Mouse (Mus musculus): ENCODE measurements around the gene Atg2a. TPM values are rescaled to one million over a fixed set of nuclear protein-coding genes. Genes with fewer than 3 reads are reported as not detected.

Gene Atg2a
- polyA plus RNA-seq (2012; rRNA removed), result 11.8 and 15.7 TPM in 2 replicates

DNA sequence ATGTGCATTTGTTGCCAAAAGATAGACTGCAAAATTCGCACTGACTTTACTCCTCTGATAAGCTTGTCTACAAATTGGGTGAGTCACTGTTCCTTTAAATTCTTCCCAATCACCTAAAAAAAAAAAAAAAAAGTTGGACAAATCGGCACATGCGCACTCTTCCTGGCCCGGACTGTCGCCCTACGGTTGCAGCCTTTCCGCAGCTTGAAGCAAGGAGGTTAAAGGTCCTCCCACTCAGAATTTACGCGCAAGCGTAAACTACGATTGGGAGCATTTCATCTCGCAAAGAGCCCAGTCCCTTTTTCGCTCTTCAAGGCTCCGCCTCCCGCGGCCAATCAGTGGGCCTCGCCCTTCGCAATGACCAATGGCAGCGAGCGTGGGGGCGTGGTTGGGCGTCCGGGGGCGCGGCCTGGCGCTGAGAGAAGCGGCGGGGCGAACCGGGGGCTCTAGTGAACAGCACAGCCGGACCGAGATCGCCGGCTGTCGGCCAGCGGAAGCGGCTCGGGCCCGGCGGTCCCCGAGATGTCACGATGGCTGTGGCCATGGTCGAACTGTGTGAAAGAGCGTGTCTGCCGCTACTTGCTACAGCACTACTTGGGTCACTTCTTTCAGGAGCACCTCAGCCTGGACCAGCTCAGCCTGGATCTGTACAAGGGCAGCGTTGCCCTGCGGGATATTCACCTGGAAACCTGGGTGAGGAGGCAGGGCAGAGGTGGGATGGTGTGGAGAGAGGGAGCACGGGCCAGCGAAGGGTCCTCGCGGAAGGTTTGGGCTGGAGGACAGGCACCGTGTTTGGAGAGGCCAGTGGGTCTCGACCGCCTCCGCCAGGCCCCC is at the start of gene Atg2a:
TSS of gene Atg2a (plus strand) at position 395 of the 834 bp plus-strand sequence.

DNA sequence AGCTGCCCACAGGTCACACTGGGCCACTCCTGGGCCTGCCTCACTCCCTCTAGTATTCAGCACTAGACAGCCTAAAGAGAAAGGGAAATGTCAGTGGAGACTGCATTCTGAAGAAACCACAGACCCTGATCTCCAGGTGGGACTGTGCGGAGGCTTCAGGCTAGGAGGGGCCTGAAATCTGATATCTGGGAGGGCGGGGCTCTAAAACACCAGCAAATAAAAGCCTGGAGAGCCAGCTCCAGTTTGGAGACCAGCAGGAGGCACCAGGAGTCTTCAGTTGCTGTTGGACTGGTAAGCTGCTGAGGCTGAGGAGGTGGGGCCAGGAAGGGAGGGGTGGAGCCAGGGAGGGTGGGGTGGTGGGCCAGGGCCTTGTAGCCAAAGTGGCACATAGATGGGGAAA is 15.3 kb upstream of the Atg2a start, which contains the start of gene Gpha2:
TSS of gene Gpha2 (plus strand) at position 246 of the 400 bp plus-strand sequence.

GRCm38 (mm10) chr19:6235084-6236052 is 6.1 kb upstream of the Atg2a start, which contains the start of gene Ppp2r5b:
Gene Ppp2r5b, minus strand, starts transcription at chr19:6235872.

GRCm38 (mm10) chr19:6276426-6277421 is 35.3 kb downstream of the Atg2a start, which contains the start of gene Ehd1:
Gene Ehd1, plus strand, starts transcription at chr19:6276725.

GRCm38 (mm10) chr19:6306137-6306551 is 64.7 kb downstream of the Atg2a start, which contains the start of gene Cdc42bpg:
Gene Cdc42bpg, plus strand, starts transcription at chr19:6306456.

Other genes with a start within 250 kb of the Atg2a start
- gene Capn1, start 225.8 kb upstream of the Atg2a start, polyA plus RNA-seq (2012; rRNA removed), result 5.6 and 7.9 TPM in 2 replicates
- gene Syvn1, start 195.1 kb upstream of the Atg2a start, polyA plus RNA-seq (2012; rRNA removed), result 29.2 and 32.8 TPM in 2 replicates
- 53.7 and 58.8 TPM in 2 replicates for gene Mrpl49, start 183.9 kb upstream of the Atg2a start, polyA plus RNA-seq (2012; rRNA removed)
- 1,645 and 2,151 TPM in 2 replicates for gene Fau, start 183.8 kb upstream of the Atg2a start, polyA plus RNA-seq (2012; rRNA removed)
- 27.7 and 31.3 TPM in 2 replicates for gene Znhit2, start 180.5 kb upstream of the Atg2a start, polyA plus RNA-seq (2012; rRNA removed)
- 42.8 and 53.5 TPM in 2 replicates for gene Tm7sf2, start 173.3 kb upstream of the Atg2a start, polyA plus RNA-seq (2012; rRNA removed)
- gene Vps51, start 164.4 kb upstream of the Atg2a start, polyA plus RNA-seq (2012; rRNA removed), result 74.8 and 88.1 TPM in 2 replicates
- gene Tmem262, start 161.6 kb upstream of the Atg2a start, polyA plus RNA-seq (2012; rRNA removed), result 0.16 and 0.39 TPM in 2 replicates
- gene Gm28374, start 159.4 kb upstream of the Atg2a start, polyA plus RNA-seq (2012; rRNA removed), result 0.67 and 1.7 TPM in 2 replicates
- 47.5 and 73.8 TPM in 2 replicates for gene Zfpl1, start 156.7 kb upstream of the Atg2a start, polyA plus RNA-seq (2012; rRNA removed)
- gene Cdca5, start 156.7 kb upstream of the Atg2a start, polyA plus RNA-seq (2012; rRNA removed), result 35.9 and 39.7 TPM in 2 replicates
- 1.3 and 1.6 TPM in 2 replicates for gene AC131692.1, start 147.2 kb upstream of the Atg2a start, polyA plus RNA-seq (2012; rRNA removed)
- gene Naaladl1, start 135.9 kb upstream of the Atg2a start, polyA plus RNA-seq (2012; rRNA removed), result 2.8 and 3.9 TPM in 2 replicates
- gene Sac3d1, start 123.0 kb upstream of the Atg2a start, polyA plus RNA-seq (2012; rRNA removed), result 41.9 and 69.7 TPM in 2 replicates
- gene Snx15, start 113.4 kb upstream of the Atg2a start, polyA plus RNA-seq (2012; rRNA removed), result 27.4 and 36.9 TPM in 2 replicates
- not detected in 2 replicates for gene Batf2, start 100.7 kb upstream of the Atg2a start, polyA plus RNA-seq (2012; rRNA removed)
- gene Arl2, start 100.1 kb upstream of the Atg2a start, polyA plus RNA-seq (2012; rRNA removed), result 55.9 and 75.4 TPM in 2 replicates
- not detected in 2 replicates for gene Majin, start 57.3 kb upstream of the Atg2a start, polyA plus RNA-seq (2012; rRNA removed)
- 0.16 and 1.1 TPM in 2 replicates for gene Gpha2, start 15.3 kb upstream of the Atg2a start, polyA plus RNA-seq (2012; rRNA removed)
- gene Ppp2r5b, start 5.8 kb upstream of the Atg2a start, polyA plus RNA-seq (2012; rRNA removed), result 35.9 and 56.4 TPM in 2 replicates
- 143 and 275 TPM in 2 replicates for gene Ehd1, start 35.1 kb downstream of the Atg2a start, polyA plus RNA-seq (2012; rRNA removed)
- 6.8 and 8.0 TPM in 2 replicates for gene Cdc42bpg, start 64.8 kb downstream of the Atg2a start, polyA plus RNA-seq (2012; rRNA removed)
- gene Men1, start 93.3 kb downstream of the Atg2a start, polyA plus RNA-seq (2012; rRNA removed), result 84.2 and 116 TPM in 2 replicates
- 52.5 and 65.3 TPM in 2 replicates for gene Map4k2, start 99.5 kb downstream of the Atg2a start, polyA plus RNA-seq (2012; rRNA removed)
- 223 and 269 TPM in 2 replicates for gene Sf1, start 122.0 kb downstream of the Atg2a start, polyA plus RNA-seq (2012; rRNA removed)
- 6.3 and 8.2 TPM in 2 replicates for gene Pygm, start 142.7 kb downstream of the Atg2a start, polyA plus RNA-seq (2012; rRNA removed)
- 24.6 and 28.9 TPM in 2 replicates for gene Rasgrp2, start 157.7 kb downstream of the Atg2a start, polyA plus RNA-seq (2012; rRNA removed)
- 33.9 and 37.2 TPM in 2 replicates for gene Nrxn2, start 177.1 kb downstream of the Atg2a start, polyA plus RNA-seq (2012; rRNA removed)

Measured in central nervous system, embryonic 11.5 days (tissue).